Mouse (Mus musculus) hematopoietic stem cell, adult 5-6 weeks (primary cell): ENCODE results near the gene Cnot6. TPM values are rescaled to one million over a fixed set of nuclear protein-coding genes. Genes with fewer than 3 reads are reported as not detected.
A peak's percentile ranks its signal among the peaks of the same experiment; 100 is the strongest.

Source experiments
- ATAC-seq, 2 experiments: fragments of 125-278 bp in 1 of 2; replicated peaks in 1 of 2; 2 replicates each; pipeline ENCODE4 v1.8.0; 2016 to 2017; ENCODE audit warnings: inconsistent platforms in 2 of 2, mild to moderate bottlenecking in 2 of 2, moderate number of reproducible peaks in 2 of 2, low read depth in 1 of 2, moderate TSS enrichment in 1 of 2; ENCODE audit not compliant: low FRiP score in 2 of 2, poor library complexity in 2 of 2, severe bottlenecking in 2 of 2, insufficient read depth in 1 of 2, low TSS enrichment in 1 of 2
- total RNA-seq: library from RNA; stranded (forward); fragments of 172-1452, 232-1000 nt; gene quantifications from 2 replicates; pipeline ENCODE4 v1.2.3, GENCODE M21; 2017

Gene Cnot6
- total RNA-seq, 1 experiment from 2014 or later: 55.0 TPM

GRCm38 (mm10) chr11:49664262-49665140, 48.0 kb downstream of the Cnot6 start:
- 0 out of 4 replicates have a peak, but pooled peaks have one; percentile 20 to 34 for ATAC-seq

DNA sequence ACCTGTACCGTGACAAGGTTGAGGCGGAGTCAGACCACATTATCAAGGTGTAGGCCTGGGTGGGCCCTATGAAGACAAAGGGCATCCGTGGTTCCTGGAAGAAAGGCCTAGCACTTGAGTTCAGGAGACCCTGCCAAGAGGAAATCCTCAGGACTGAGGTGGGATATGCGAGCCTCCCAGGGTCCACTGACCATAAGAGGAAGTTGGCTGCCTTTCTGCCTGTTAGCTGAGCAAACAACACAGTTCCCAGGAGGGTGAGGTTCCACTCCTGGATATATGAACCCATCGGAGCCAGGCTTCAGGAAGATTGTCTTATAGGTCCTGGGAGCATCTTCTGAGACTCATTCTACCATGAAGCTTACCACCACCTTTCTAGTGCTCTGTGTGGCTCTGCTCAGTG, 49.2 kb downstream of the Cnot6 start, which contains the start of gene Scgb3a1:
Gene Scgb3a1, plus strand, starts transcription at position 301 of the 400 bp plus-strand sequence.
- no peak for ATAC-seq

- no peak for ATAC-seq
Observed at GRCm38 (mm10) chr11:49662292-49662780, 50.2 kb downstream of the Cnot6 start.

- ATAC-seq: no peak
Observed at GRCm38 (mm10) chr11:49659470-49659799, 53.1 kb downstream of the Cnot6 start.

DNA sequence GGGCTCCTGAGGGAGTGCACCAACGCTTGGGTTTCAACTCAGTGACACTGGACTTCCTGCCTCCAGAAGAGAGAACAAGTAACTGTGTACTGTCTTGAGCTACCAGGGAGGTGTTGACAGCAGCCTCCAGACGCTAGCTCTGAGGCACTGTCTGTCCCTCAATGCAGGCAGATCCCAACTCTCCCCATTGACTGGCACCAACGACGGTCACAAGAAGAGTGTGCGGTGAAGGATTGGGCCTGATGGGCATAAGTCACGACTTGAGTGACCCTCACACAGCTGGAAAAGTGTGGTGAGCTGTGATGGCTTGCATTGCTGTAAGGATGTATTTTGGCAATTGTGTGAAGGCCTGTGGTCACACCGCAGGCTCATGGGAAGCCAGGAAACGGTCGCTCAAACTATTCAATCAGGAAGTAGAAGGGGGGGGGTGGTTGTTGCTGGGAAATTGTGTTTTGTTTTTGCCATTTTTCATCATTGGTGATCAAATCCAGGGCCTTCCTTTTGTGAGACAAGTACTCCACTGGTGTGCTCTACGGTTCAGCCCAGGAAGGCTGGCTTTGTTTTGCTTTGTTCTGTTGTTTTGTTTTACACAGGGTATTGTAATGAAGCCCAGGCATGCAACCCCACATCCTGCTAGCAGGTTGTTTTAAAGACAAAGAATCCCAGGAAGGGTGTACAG, 53.6 kb downstream of the Cnot6 start:
- ATAC-seq: peak; percentile 70 to 73

DNA sequence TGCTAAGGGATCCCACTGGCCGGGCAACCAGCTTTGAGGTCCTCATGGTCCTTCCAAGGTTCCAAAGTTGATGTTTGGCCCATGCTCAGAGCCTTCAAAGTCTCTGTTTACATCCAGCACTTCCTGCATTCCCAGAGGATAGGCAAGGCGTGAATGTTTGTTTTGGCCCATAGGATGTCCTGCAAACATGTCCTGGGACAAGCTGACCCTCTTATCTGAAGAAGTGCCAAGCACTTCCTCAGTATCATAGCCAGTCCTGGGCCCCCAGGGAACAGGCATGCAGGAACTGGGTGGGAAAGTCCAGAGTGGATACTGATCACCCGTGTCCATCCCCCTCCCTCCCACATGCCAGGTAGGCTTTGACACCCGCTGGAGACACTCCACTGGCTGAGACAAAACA, 54.5 kb downstream of the Cnot6 start:
- no peak for ATAC-seq

DNA sequence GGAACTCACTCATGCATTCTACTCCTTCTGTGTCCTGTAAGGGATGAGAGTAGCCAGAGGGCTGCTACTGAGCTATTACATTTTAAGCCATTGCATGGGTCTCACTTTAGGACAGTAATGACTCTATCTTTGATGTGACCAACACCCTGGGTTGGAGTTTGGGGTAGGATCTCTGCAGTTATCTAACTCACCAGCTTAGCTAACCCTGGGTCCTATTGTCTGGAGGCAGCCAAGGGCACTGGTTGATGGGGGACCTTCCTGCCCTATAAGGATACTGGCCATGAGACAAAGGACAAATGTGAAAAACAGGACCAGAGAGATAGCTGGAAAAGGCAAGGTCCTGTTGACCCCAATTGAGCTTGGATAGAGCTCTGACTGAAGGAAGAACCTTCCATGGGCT, 57.0 kb downstream of the Cnot6 start:
- ATAC-seq: no peak

- no peak for ATAC-seq
Observed at GRCm38 (mm10) chr11:49654651-49655050, 57.9 kb downstream of the Cnot6 start.

DNA sequence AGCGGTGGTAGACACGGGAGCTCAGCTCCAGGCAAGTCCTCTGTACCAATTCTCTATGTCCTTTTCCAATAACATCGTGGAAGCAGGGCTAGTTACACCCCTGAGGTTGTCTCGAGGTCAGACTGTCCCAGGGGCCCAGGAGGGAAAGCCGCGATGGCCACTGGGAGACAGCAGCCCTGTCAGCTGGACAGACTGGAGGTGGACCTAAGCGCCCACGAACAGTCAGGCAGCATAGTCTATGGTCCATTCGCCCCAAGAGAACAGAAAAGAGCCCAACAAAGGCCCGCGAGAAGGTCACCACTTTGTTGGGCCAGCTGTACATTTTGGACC, 59.5 kb downstream of the Cnot6 start:
- ATAC-seq: 0 out of 4 replicates have a peak, but pooled peaks of 1 of the 2 experiments have one; percentile 6

DNA sequence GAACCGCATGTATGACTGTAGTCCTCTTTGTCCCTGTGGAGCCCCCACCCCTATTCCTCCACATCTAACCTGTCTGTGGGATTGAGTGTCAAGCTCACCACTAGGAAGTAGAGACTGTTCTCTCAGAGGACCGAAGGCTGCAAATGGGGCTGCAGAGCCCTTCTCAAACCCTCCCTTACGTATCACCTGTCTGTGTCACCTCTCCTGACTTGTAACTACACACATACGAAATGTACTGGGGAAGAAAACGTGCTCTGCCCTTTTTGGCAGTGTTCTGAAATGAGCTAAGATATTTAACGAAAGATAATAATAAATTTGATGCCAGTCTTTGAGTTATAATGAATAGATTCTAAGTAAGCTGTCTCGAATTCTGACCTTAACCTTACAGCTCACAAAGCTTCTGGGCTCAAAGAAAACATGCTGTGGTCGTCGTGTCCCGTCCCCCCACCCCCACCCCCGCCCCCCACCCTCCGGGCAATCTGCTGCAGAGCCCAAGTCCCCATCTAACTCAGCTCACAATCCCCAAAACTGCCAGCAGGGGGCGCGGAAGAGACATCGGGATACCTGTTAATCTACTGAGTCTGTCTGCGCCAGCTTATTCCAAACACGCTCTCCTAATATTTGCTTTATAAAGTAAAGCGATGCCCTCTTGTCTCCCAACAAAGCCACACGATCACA, 60.0 kb downstream of the Cnot6 start:
- ATAC-seq: peak; percentile 55 to 66; a peak in 2 of 4 replicates

DNA sequence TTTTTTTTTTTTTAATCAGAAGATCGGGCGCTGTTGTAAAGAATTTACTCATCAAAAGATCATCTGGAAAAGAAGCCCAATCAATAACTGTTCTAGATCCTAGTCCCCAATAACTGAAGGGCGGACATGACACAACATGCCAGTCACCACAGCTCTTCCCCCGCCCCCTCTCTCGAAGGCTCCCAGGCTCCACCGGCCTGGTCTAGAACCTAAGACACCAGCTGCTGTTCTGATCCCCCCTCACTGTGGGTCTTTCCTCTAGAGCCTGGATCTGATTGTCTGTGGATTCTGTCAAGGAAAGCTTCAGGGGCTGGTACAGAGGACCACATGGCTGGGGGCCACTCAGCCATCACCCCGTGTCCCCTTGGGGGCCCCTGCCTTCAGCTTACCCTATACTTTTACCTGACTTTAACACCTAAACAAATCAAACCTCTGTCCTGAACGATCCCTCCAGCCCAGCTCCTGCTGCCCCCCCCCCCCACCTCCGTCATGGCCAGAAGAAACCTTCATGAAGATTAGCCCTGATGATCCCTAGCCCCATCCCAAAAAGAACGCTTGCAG, 60.7 kb downstream of the Cnot6 start:
- no peak for ATAC-seq

- ATAC-seq: 0 out of 4 replicates have a peak, but pooled peaks of 1 of the 2 experiments have one; percentile 11
Observed at GRCm38 (mm10) chr11:49650994-49651761, 61.3 kb downstream of the Cnot6 start.

GRCm38 (mm10) chr11:49650113-49650993, 62.2 kb downstream of the Cnot6 start:
- no peak for ATAC-seq

DNA sequence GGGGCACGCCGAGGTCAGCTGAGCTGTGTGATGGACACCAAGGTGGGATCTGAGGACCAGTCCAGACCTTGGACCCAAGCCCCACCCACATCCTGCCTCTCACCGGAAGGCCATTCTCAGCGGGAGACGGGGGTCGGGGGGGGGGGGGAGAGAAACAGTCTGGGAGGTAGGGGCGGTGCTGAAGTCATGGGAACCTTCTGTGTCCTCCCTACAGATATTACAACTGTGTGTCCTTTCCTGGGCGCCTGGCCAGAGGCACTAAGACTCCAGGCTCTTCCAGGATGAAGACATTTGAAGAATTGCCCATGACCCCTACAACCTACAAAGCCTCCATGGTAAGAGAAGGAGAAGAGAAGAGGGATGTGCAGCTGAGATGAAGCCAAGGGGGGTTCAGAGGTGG, 66.8 kb downstream of the Cnot6 start:
- no peak for ATAC-seq

- no peak for ATAC-seq
Observed at GRCm38 (mm10) chr11:49636449-49636848, 76.1 kb downstream of the Cnot6 start.

DNA sequence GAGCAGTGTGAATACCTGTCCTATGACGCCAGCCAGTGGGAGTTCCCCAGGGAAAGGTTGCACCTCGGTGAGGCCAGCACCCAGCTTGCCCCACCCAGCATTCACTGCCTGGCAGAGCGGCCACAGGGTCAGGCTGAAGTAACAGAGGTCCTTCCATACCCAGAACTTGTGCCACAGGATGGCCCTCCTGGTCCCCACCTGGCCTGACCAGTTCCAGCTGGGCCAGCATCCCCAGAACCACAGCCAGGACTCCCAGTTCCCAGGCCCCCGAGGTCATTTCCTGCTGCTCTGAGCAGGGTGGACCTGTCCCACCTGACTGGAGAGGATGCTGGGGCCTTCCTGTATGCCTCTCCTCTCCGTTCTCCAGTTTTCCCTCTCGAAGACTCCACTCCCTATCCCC, 76.9 kb downstream of the Cnot6 start:
- no peak for ATAC-seq
